Mouse (Mus musculus) kidney, adult 18-20 months (tissue): ENCODE measurements around the gene 5830473C10Rik.
A peak's percentile ranks its signal among the peaks of the same experiment; 100 is the strongest.

Experiments used
- DNase-seq: peaks from one replicate; pipeline ENCODE4 v3.0.0; 2021

5830473C10Rik gene

GRCm38 (mm10) chr5:90560743-90561142 is at the start of gene 5830473C10Rik:
5830473C10Rik (plus strand) TSS chr5:90561107.
- DNase-seq: no peak

- DNase-seq: peak; percentile 29
These were observed 48.5 kb upstream of the 5830473C10Rik start for GRCm38 (mm10) chr5:90512288-90512955.

DNA sequence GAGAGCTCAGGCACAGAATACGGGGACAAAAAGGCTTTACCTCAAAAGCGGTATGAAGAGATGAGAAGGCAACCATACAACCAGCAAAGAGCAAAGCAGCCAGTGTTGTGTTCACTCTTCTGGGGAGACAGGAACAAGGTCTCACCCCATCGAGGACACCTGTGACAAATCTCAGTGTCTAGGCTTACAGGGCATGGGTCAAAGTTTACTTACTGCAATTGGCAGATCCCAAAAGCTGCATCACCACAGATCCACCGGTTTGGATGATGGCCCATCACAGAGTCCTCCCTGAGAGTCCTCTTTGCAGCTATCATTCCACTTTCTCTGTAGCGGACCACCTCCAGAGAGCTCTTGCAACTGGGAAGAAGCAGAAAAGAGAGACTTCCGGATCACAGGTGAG is 45.3 kb upstream of the 5830473C10Rik start:
- no peak for DNase-seq

- DNase-seq: peak; percentile 59
These were observed 42.4 kb upstream of the 5830473C10Rik start, which contains the start of gene Afm for GRCm38 (mm10) chr5:90518356-90519100. Afm (plus strand) TSS chr5:90518932.

GRCm38 (mm10) chr5:90551191-90551590 is 9.7 kb upstream of the 5830473C10Rik start:
- DNase-seq: no peak

- DNase-seq: no peak
These were observed 4.9 kb upstream of the 5830473C10Rik start for GRCm38 (mm10) chr5:90556052-90556451.

DNA sequence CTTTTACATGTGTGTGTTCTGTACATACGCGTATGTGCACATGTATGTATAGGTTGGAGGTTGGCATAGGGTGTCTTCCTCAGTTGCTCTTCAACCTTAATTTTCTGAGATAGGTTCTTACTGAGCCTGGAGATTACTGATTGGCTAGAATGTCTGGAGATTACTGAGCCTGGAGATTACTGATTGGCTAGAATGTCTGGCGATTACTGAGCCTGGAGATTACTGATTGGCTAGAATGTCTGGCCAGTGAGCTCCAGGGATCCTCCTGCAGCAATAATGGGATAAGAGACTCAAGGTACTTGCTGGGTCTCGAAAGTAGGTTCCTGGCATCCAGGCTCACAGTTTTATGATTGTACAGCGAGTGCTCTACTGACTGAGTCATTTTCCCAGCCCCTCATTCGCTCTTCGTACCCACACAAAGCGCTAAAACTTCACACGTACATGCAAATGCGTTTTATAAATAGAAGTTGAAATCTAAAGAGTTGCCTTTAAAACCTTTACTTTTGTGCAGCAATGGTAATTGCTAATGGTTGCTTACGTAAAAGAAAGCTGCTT is 891 bp downstream of the 5830473C10Rik start:
- DNase-seq: no peak

- no peak for DNase-seq
These were observed 2.0 kb downstream of the 5830473C10Rik start for GRCm38 (mm10) chr5:90562880-90563279.

GRCm38 (mm10) chr5:90564161-90564560 is 3.3 kb downstream of the 5830473C10Rik start:
- DNase-seq: no peak

DNA sequence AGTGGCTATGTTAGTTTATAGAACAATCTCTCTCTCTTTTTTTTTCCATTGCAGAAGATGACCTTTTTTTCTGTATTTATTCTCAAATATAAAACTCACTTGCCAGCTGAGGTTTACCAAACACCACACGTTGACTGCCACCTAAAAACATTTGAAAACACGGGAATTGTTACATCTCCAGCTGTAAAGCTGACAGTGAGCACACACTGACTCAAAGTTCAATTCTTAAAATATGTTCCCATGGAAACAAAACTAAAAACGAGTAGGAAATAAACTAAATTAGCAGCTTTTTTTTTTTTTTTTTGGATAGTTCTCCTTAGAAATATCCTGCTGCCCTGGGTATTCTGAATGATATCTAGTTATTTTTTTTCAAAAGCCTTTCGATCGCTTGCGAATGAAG is 4.3 kb downstream of the 5830473C10Rik start:
- no peak for DNase-seq

GRCm38 (mm10) chr5:90567788-90568187 is 6.9 kb downstream of the 5830473C10Rik start:
- DNase-seq: peak; percentile 21

- DNase-seq: peak; percentile 19
These were observed 7.4 kb downstream of the 5830473C10Rik start for GRCm38 (mm10) chr5:90568338-90568737.

DNA sequence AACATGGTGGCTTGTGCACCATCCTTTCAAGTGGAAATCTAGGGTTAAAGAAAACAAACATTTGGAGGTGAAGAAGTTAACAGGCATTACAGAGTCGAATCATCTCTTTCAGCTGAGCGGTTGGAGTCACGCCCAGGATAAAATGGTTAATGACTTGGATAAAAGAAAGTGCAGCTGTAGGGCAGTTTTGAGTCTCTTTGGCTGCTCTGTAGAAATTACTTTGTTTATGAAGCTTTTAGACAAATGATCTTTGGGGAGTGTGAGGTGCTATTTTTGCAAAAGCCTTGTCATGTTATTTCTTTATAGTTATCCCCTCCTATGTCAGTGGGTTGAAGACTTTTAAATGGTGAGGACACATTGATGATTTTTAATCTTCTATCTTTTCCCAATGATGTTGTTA is 10.3 kb downstream of the 5830473C10Rik start:
- DNase-seq: no peak

DNA sequence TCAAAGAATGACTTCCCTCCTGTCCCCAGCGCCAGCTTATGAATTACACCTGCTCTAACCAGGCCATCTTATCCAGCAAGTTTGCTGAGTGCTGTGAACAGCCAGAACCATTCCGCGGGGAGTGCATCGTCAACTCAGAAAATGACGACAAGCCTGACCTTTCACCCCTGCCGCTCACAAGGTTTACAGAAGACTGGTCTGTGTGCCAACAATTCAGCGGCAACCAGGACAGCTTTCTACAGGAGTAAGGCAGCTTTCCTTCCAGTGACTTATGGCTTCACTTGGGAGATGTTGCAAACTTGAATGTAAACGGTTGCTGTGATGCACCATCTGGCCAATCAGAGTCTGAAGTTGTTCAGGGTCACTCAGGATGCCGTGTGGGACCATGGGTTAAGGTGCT is 16.8 kb downstream of the 5830473C10Rik start:
- peak; percentile 31 for DNase-seq

DNA sequence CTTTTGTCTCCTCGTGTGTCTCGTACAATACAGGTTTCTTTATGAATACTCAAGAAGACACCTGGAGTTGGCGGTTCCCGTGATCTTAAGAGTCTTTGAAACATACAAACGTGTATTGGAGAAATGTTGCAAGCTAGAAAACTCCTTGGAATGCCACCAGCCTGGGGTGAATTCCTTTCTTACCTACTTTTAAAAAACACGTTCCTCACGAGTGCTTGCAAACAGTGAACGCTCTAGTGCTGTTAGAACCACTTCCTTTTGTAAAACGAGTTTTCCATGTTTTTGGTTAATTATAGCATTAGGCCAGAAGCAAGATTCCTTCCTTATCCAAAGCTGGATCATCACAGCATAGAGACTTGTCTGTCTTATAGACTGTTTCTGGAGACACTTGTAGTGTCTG is 18.6 kb downstream of the 5830473C10Rik start:
- no peak for DNase-seq

DNA sequence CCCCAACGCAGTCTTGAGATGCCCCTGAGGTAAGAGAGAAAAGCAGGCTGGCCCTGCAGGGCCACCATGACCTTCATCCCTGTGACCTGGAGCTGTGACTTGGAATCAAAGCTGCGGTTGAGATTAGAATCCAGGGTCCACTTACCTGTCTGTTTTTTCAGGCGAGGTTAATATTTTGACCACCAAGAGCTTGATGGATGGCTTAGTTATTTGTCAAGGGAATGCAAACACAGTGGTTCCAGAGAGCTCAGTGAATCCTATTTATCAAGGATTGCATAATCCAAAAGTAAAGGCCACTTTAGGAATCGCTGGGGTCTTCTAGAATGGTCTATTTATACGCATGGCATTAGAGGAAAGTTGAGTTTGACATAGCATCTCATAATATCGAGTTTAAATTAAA is 21.3 kb downstream of the 5830473C10Rik start:
- DNase-seq: no peak

DNA sequence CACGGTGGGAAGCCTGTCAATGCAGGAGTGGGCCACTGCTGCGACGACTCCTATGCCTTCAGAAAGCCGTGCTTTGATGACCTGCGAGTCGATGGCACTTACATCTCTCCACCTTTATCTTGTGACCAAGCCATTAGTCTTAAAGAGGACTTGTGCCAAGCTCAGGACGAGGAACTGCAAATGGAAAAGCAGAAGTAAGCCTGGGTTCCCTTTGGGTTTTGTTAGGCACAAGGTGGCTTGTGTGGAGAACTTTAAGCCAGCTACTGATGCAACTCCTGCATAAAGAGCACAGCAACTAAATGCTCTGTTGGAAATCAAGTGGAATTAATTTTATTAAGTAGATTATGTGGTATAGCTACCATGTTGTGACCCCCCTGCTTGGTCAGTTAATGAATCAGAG is 23.9 kb downstream of the 5830473C10Rik start:
- DNase-seq: no peak

GRCm38 (mm10) chr5:90586511-90586910 is 25.6 kb downstream of the 5830473C10Rik start:
- DNase-seq: no peak

- no peak for DNase-seq
These were observed 27.2 kb downstream of the 5830473C10Rik start for GRCm38 (mm10) chr5:90588104-90588503.

DNA sequence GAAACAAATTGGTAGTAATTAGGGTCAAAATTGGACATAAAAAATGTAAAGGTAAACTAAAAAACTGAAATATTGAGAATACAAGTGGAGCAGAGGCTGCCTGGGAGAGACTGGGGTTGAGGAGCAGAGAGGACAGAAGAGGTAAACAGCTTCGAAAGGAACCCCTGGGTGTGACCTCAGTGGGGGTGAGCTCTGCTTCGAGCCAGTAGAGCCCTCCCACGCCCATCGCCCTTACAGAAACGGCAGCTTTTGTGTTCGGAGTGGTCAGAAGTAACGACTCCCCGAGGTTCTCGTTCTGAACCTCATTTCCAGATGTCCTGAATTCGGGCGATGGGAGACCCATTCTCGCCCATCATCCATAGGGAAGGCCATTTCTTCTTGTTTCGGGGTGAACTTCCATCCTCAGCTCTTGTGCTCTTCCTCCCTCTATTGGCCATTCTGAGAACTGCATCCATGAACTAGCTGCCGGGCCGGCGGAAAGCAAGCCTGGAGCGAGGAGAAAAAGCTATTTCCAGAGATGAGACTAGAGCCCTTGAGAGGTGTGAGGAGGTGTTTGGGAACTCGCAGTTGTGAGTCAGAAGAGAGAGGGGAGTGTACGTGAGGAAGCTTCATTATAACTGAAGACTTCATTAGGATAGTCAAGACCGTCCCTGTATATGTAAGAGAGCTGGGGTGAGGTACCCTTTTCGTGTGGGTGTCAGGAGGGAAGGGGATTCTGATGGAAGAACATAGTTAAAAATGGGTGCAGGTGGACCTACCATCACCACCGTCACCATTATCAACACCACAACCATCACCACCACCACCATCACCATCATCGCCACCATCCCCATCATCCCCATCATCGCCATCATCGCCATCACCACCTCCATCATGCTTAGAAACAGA is 28.0 kb downstream of the 5830473C10Rik start:
- peak; percentile 68 for DNase-seq

DNA sequence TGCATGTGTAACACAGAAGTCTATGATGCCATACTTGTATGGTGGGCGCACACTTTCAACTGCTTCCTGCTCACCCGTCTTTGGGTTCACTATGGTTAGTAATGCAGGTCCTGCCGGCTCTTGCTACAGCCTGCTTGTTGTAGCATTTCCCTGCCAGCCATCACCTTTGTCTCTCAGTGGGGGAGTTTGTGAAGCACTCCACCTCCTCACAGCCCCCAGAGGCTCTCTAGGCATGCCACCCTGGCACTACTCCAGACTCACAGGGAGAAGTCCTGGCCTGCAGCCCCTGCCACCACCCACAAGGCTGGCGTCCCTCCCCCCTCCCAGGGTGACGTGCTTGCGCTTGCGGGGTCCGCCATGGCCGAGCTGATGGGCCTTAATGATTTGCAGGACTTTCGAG is 29.8 kb downstream of the 5830473C10Rik start:
- DNase-seq: no peak

DNA sequence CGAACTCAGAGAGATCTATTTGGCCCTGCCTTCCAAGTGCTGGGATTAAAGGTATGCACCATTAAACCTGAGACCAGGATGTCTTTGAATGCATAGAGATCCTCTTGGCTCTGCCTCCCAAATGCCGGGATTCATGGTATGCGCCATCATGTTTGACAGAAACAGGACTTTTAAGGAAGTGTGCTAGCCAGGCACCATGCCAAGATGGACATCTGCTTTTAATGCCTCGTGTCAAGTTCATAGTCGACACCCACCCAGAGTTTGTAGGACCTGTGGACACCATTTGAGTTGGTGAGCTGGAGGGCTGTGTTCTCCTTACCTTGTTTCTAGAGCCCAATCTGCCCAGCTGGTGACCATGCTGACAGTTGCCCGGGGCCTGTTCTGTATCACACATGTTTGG is 31.0 kb downstream of the 5830473C10Rik start:
- DNase-seq: no peak

- no peak for DNase-seq
These were observed 34.0 kb downstream of the 5830473C10Rik start for GRCm38 (mm10) chr5:90594945-90595344.
